Mouse (Mus musculus): Measurements from ENCODE around the gene Lipc. TPM values are rescaled to one million over a fixed set of nuclear protein-coding genes. Genes with fewer than 3 reads are reported as not detected.

The Lipc gene
- polyA plus RNA-seq, 1 experiment from 2014 or later, result not detected

- no peak overlapping the region for H3K27ac ChIP-seq (replicated peaks)
- H3K4me3 ChIP-seq, result no peak overlapping the region
- no peak for ATAC-seq (replicated peaks)
- H3K27me3 ChIP-seq, result no peaks in the 10 kb centered on the region
- 83% methylated on average over 6 of the region's 6 CpGs for WGBS
- no peaks in the 10 kb centered on the region for H3K9me3 ChIP-seq
- no peak overlapping the region for H3K9ac ChIP-seq (replicated peaks)
- H3K4me2 ChIP-seq (replicated peaks), result no peak overlapping the region
- peaks cover 6% of the 10 kb centered on the region for H3K4me1 ChIP-seq
- H3K36me3 ChIP-seq, result no peaks in the 10 kb centered on the region
Measured at GRCm38 (mm10) chr9:70926820-70927588, 25.0 kb downstream of the Lipc start.

GRCm38 (mm10) chr9:70925225-70925624 is 26.8 kb downstream of the Lipc start:
- 90% methylated on average over 6 of the region's 6 CpGs for WGBS
- ATAC-seq (replicated peaks), result no peak
- H3K9me3 ChIP-seq, result no peaks in the 10 kb centered on the region

GRCm38 (mm10) chr9:70924763-70925162 is 27.3 kb downstream of the Lipc start:
- WGBS, result 92% methylated on average over 3 of the region's 3 CpGs
- H3K9me3 ChIP-seq, result no peaks in the 10 kb centered on the region
- no peaks in the 10 kb centered on the region for H3K27me3 ChIP-seq
- H3K36me3 ChIP-seq, result no peaks in the 10 kb centered on the region
- H3K4me2 ChIP-seq (replicated peaks), result no peak overlapping the region
- no peak overlapping the region for H3K9ac ChIP-seq (replicated peaks)
- no peak overlapping the region for H3K27ac ChIP-seq (replicated peaks)
- H3K4me1 ChIP-seq, result peaks cover 8% of the 10 kb centered on the region
- no peak for ATAC-seq (replicated peaks)
- H3K4me3 ChIP-seq, result no peak overlapping the region

More at GRCm38 (mm10) chr9:70925225-70925624, 26.8 kb downstream of the Lipc start:
- H3K36me3 ChIP-seq, result no peaks in the 10 kb centered on the region
- H3K9ac ChIP-seq (replicated peaks), result no peak overlapping the region
- H3K27ac ChIP-seq (replicated peaks), result no peak overlapping the region
- no peak overlapping the region for H3K4me3 ChIP-seq
- no peak overlapping the region for H3K4me2 ChIP-seq (replicated peaks)
- H3K27me3 ChIP-seq, result no peaks in the 10 kb centered on the region
- H3K4me1 ChIP-seq, result peaks cover 8% of the 10 kb centered on the region

GRCm38 (mm10) chr9:70921781-70922565 is 30.1 kb downstream of the Lipc start:
- Histone ChIP-seq H3K4me3 (no peak overlapping the region), H3K27ac (replicated peaks) (no peak overlapping the region), H3K4me1 (peaks cover 8% of the 10 kb centered on the region), H3K9ac (replicated peaks) (no peak overlapping the region), H3K4me2 (replicated peaks) (no peak overlapping the region), H3K9me3 (no peaks in the 10 kb centered on the region), H3K36me3 (no peaks in the 10 kb centered on the region), H3K27me3 (no peaks in the 10 kb centered on the region)
- WGBS, result 52% methylated on average over 7 of the region's 7 CpGs
- peak; percentile 58 for ATAC-seq (replicated peaks)

GRCm38 (mm10) chr9:70921132-70921531 is 30.9 kb downstream of the Lipc start:
- 80% methylated on average over 3 of the region's 3 CpGs for WGBS
- no peak for ATAC-seq (replicated peaks)
- Histone ChIP-seq H3K27ac (replicated peaks) (no peak overlapping the region), H3K9ac (replicated peaks) (no peak overlapping the region), H3K4me2 (replicated peaks) (no peak overlapping the region), H3K9me3 (no peaks in the 10 kb centered on the region), H3K27me3 (no peaks in the 10 kb centered on the region), H3K4me1 (peaks cover 8% of the 10 kb centered on the region), H3K4me3 (no peak overlapping the region), H3K36me3 (no peaks in the 10 kb centered on the region)

GRCm38 (mm10) chr9:70919271-70919670 is 32.8 kb downstream of the Lipc start:
- no peak for ATAC-seq (replicated peaks)
- no peak overlapping the region for H3K4me2 ChIP-seq (replicated peaks)
- no peak overlapping the region for H3K9ac ChIP-seq (replicated peaks)
- 90% methylated on average over 3 of the region's 3 CpGs for WGBS
- no peaks in the 10 kb centered on the region for H3K36me3 ChIP-seq
- H3K9me3 ChIP-seq, result no peaks in the 10 kb centered on the region
- H3K4me1 ChIP-seq, result peaks cover 8% of the 10 kb centered on the region
- no peaks in the 10 kb centered on the region for H3K27me3 ChIP-seq
- H3K4me3 ChIP-seq, result no peak overlapping the region
- H3K27ac ChIP-seq (replicated peaks), result no peak overlapping the region

- Histone ChIP-seq H3K9me3 (no peaks in the 10 kb centered on the region), H3K9ac (replicated peaks) (no peak overlapping the region), H3K4me3 (no peak overlapping the region), H3K36me3 (no peaks in the 10 kb centered on the region), H3K4me1 (no peaks in the 10 kb centered on the region), H3K27ac (replicated peaks) (no peak overlapping the region), H3K4me2 (replicated peaks) (no peak overlapping the region), H3K27me3 (no peaks in the 10 kb centered on the region)
- whole genome bisulfite sequencing, result 64% methylated on average over 7 of the region's 7 CpGs
- ATAC-seq (replicated peaks), result no peak
Measured at GRCm38 (mm10) chr9:70916516-70916915, 35.5 kb downstream of the Lipc start.

- Histone ChIP-seq H3K27ac (replicated peaks) (no peak overlapping the region), H3K4me2 (replicated peaks) (no peak overlapping the region), H3K27me3 (no peaks in the 10 kb centered on the region), H3K9me3 (no peaks in the 10 kb centered on the region), H3K4me1 (no peaks in the 10 kb centered on the region), H3K4me3 (no peak overlapping the region), H3K36me3 (no peaks in the 10 kb centered on the region), H3K9ac (replicated peaks) (no peak overlapping the region)
- WGBS, result 84% methylated on average over 2 of the region's 2 CpGs
- no peak for ATAC-seq (replicated peaks)
Measured at GRCm38 (mm10) chr9:70915356-70915685, 36.7 kb downstream of the Lipc start.

- Histone ChIP-seq H3K27ac (replicated peaks) (no peak overlapping the region), H3K4me2 (replicated peaks) (no peak overlapping the region), H3K27me3 (no peaks in the 10 kb centered on the region), H3K36me3 (no peaks in the 10 kb centered on the region), H3K4me3 (no peak overlapping the region), H3K9ac (replicated peaks) (no peak overlapping the region), H3K4me1 (no peaks in the 10 kb centered on the region), H3K9me3 (no peaks in the 10 kb centered on the region)
- 86% methylated on average over 10 of the region's 10 CpGs for WGBS
- ATAC-seq (replicated peaks), result no peak
Measured at GRCm38 (mm10) chr9:70914659-70915355, 37.2 kb downstream of the Lipc start.

- ATAC-seq (replicated peaks), result no peak
- no peak overlapping the region for H3K27ac ChIP-seq (replicated peaks)
- H3K9me3 ChIP-seq, result no peaks in the 10 kb centered on the region
- no peaks in the 10 kb centered on the region for H3K27me3 ChIP-seq
- 77% methylated on average over 4 of the region's 4 CpGs for WGBS
- H3K4me3 ChIP-seq, result no peak overlapping the region
- no peak overlapping the region for H3K4me2 ChIP-seq (replicated peaks)
- no peak overlapping the region for H3K9ac ChIP-seq (replicated peaks)
- H3K4me1 ChIP-seq, result no peaks in the 10 kb centered on the region
- no peaks in the 10 kb centered on the region for H3K36me3 ChIP-seq
Measured at GRCm38 (mm10) chr9:70911163-70911562, 40.9 kb downstream of the Lipc start.

GRCm38 (mm10) chr9:70910351-70910750 is 41.7 kb downstream of the Lipc start:
- Histone ChIP-seq H3K9me3 (no peaks in the 10 kb centered on the region), H3K27ac (replicated peaks) (no peak overlapping the region), H3K9ac (replicated peaks) (no peak overlapping the region), H3K4me3 (no peak overlapping the region), H3K4me2 (replicated peaks) (no peak overlapping the region), H3K4me1 (no peaks in the 10 kb centered on the region), H3K27me3 (no peaks in the 10 kb centered on the region), H3K36me3 (no peaks in the 10 kb centered on the region)
- 87% methylated on average over 6 of the region's 6 CpGs for WGBS
- ATAC-seq (replicated peaks), result no peak
